Mouse (Mus musculus): ENCODE results near the gene Gpr68.

DNA sequence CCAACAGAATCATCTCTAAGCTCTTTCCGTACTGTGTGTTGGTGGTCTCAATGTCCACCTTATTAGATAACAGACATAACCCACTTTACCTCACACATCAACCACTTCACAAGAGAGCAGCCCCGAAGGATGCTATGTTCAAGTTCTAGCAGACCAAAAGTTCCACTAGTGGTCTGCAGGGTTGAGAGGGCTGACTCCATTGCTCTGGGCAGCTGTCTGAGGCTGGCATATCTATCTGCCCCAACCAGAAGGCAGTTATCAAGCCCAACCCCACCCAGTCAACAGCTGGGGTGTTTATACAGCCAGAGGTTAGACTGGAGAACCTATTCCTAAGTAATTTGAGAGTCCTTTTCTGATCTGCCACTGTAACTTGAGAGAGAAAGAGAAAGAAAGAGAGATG lies 48.0 kb upstream of the Gpr68 start:
- TF ChIP-seq TCF12 (IDR thresholded peaks at IDR 0.05; ENCODE audit: low read depth, low read length) (peak; percentile 92), MEF2A (IDR thresholded peaks at IDR 0.05; ENCODE audit: extremely low read depth, insufficient replicate concordance, low read depth, low read length, poor library complexity, severe bottlenecking) (no peak)

Measured in MEL (cell line).